Mouse (Mus musculus): ENCODE results near the gene Ctc1.
"Not testable (repeated sequence)": the region's sequence is repeated elsewhere in the genome, so short reads cannot be mapped to it uniquely, and the experiment has no call there.

Ctc1 gene

GRCm38 (mm10) chr11:69008182-69009121, 7.3 kb upstream of the Ctc1 start, which contains the start of gene Pfas:
Gene Pfas, minus strand, starts transcription at chr11:69008460.
- DNase-seq (ENCODE audit: low read depth, low spot score): peak; percentile 95

- DNase-seq (ENCODE audit: low read depth, low spot score): no peak
Measured at GRCm38 (mm10) chr11:69009508-69009907, 6.2 kb upstream of the Ctc1 start.

GRCm38 (mm10) chr11:69010400-69011323, 5.0 kb upstream of the Ctc1 start:
- no peak for DNase-seq (ENCODE audit: low read depth, low spot score)

GRCm38 (mm10) chr11:69011445-69011844, 4.3 kb upstream of the Ctc1 start:
- DNase-seq (ENCODE audit: low read depth, low spot score): not testable (repeated sequence)

- DNase-seq (ENCODE audit: low read depth, low spot score): peak; percentile 91
Measured at GRCm38 (mm10) chr11:69012071-69012601, 3.6 kb upstream of the Ctc1 start.

GRCm38 (mm10) chr11:69016755-69017154, 1.0 kb downstream of the Ctc1 start:
- no peak for DNase-seq (ENCODE audit: low read depth, low spot score)

- no peak for DNase-seq (ENCODE audit: low read depth, low spot score)
Measured at GRCm38 (mm10) chr11:69020691-69021090, 5.0 kb downstream of the Ctc1 start.

- DNase-seq (ENCODE audit: low read depth, low spot score): no peak
Measured at GRCm38 (mm10) chr11:69026562-69026961, 10.9 kb downstream of the Ctc1 start.

GRCm38 (mm10) chr11:69028805-69029204, 13.1 kb downstream of the Ctc1 start:
- DNase-seq (ENCODE audit: low read depth, low spot score): peak; percentile 33

GRCm38 (mm10) chr11:69033552-69033951, 17.8 kb downstream of the Ctc1 start:
- no peak for DNase-seq (ENCODE audit: low read depth, low spot score)

GRCm38 (mm10) chr11:69034585-69034984, 18.9 kb downstream of the Ctc1 start:
- no peak for DNase-seq (ENCODE audit: low read depth, low spot score)

- no peak for DNase-seq (ENCODE audit: low read depth, low spot score)
Measured at GRCm38 (mm10) chr11:69035411-69035810, 19.7 kb downstream of the Ctc1 start.

GRCm38 (mm10) chr11:69035849-69036248, 20.1 kb downstream of the Ctc1 start:
- DNase-seq (ENCODE audit: low read depth, low spot score): peak; percentile 85

- DNase-seq (ENCODE audit: low read depth, low spot score): peak; percentile 91
Measured at GRCm38 (mm10) chr11:69036486-69037230, 20.9 kb downstream of the Ctc1 start.

GRCm38 (mm10) chr11:69037231-69038061, 21.7 kb downstream of the Ctc1 start:
- peak; percentile 87 for DNase-seq (ENCODE audit: low read depth, low spot score)

GRCm38 (mm10) chr11:69038173-69038572, 22.5 kb downstream of the Ctc1 start:
- peak; percentile 21 for DNase-seq (ENCODE audit: low read depth, low spot score)

- DNase-seq (ENCODE audit: low read depth, low spot score): peak; percentile 93
Measured at GRCm38 (mm10) chr11:69045531-69046394, 30.1 kb downstream of the Ctc1 start, which contains the start of gene Aurkb. Gene Aurkb, plus strand, starts transcription at chr11:69045647.

GRCm38 (mm10) chr11:69046395-69046774, 30.7 kb downstream of the Ctc1 start:
- DNase-seq (ENCODE audit: low read depth, low spot score): no peak

GRCm38 (mm10) chr11:69047592-69047991, 31.9 kb downstream of the Ctc1 start:
- DNase-seq (ENCODE audit: low read depth, low spot score): no peak

Data from CD4-positive, CD25-positive, alpha-beta regulatory T cell, adult 2 months (primary cell).